ENCODE assay signal across 19 mouse cellular contexts in the genomic region with DNA sequence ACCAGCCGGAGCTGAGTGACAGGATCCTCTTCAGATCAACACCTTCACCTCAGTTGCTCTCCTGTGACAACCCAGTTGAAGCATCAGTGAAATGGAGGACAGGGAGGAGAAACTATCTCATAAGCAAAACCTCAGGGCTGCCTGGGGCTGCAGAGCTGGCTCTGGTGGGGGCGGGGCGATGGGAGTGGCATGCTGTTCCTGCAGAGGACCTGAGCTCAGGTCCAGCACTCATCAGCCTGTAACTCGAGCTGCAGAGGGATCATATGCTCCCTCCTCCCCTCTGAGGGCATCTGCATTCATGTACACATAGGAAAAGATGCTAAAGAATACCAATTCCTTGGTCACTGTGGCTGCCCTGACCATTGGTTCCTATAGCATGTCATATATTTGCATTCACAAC. TPM values are rescaled to one million over a fixed set of nuclear protein-coding genes. Genes with fewer than 3 reads are reported as not detected.
A peak's percentile ranks its signal among the peaks of the same experiment; 100 is the strongest.
DNase-seq lines count a peak whose midpoint lies in the region; ATAC-seq lines count a peak whose summit lies in the region.
"Had no signal": no experiment of that assay in that cellular context is flagged by ENCODE, and none has a peak within 500 bp of the region (broad histone marks: within the 10 kb centered on the region; RNA-seq: fewer than 3 reads in every experiment).

No protein-coding gene starts in this region.

- no peak overlapping the region for H3K27ac ChIP-seq in kidney, embryonic 15.5 days
- no peak overlapping the region for H3K27ac ChIP-seq in embryonic facial prominence, embryonic 10.5 days (replicated peaks)

- 28% methylated on average over 4 of the region's 4 CpGs for WGBS in kidney, embryonic 15.5 days
- WGBS in embryonic facial prominence, embryonic 10.5 days, result 26% methylated on average over 4 of the region's 4 CpGs

- H3K27me3 ChIP-seq in kidney, embryonic 15.5 days, result no peaks in the 10 kb centered on the region
- no peaks in the 10 kb centered on the region for H3K27me3 ChIP-seq in embryonic facial prominence, embryonic 10.5 days (replicated peaks; ENCODE audit: low read depth, poor library complexity, severe bottlenecking)
- H3K27me3 ChIP-seq: CH12.LX had no signal

- H3K4me2 ChIP-seq in kidney, embryonic 15.5 days, result no peak overlapping the region
- H3K4me2 ChIP-seq: liver, embryonic 11.5 days had no signal

- H3K36me3 ChIP-seq in kidney, embryonic 15.5 days, result no peaks in the 10 kb centered on the region
- H3K36me3 ChIP-seq in embryonic facial prominence, embryonic 10.5 days (replicated peaks), result no peaks in the 10 kb centered on the region

- ATAC-seq in kidney, embryonic 15.5 days (replicated peaks; ENCODE audit: low FRiP score), result peak; percentile 36; the same call in 1 of the 2 replicates
- ATAC-seq: forebrain, embryonic 16.5 days; inflammation-experienced regulatory T-cells, adult 6 months; midbrain, embryonic 16.5 days had no signal

- DNase-seq in cerebellum, adult 9-10 months, result peak; percentile 50
- no peak for DNase-seq in cerebellum, postnatal 4 days (ENCODE audit: low spot score in 2 of 2)
- no peak for DNase-seq in kidney, postnatal 10 days
- peak; percentile 6 for DNase-seq in 3134 (ENCODE audit: extremely low read depth, insufficient read length, low spot score)
- peak; percentile 58 for DNase-seq in embryonic facial prominence, embryonic 10.5 days (ENCODE audit: low spot score)
- no peak for DNase-seq in lung, postnatal 10 days
- DNase-seq in testis, postnatal 14 days (ENCODE audit: low spot score), result no peak
- DNase-seq: adrenal gland, adult 8-10 months; gastrocnemius, postnatal 36 days; kidney, adult 8-10 months; lung, adult 2 months; lung, postnatal 36 days; retina, postnatal 1 day had no signal

- H3K4me3 ChIP-seq in kidney, embryonic 15.5 days (replicated peaks), result no peak overlapping the region
- no peak overlapping the region for H3K4me3 ChIP-seq in embryonic facial prominence, embryonic 10.5 days

- peaks cover 7% of the 10 kb centered on the region for H3K4me1 ChIP-seq in kidney, embryonic 15.5 days
- peaks cover 10% of the 10 kb centered on the region for H3K4me1 ChIP-seq in embryonic facial prominence, embryonic 10.5 days

- no peak overlapping the region for H3K9ac ChIP-seq in kidney, embryonic 15.5 days

- no peaks in the 10 kb centered on the region for H3K9me3 ChIP-seq in kidney, embryonic 15.5 days (replicated peaks)
- H3K9me3 ChIP-seq in embryonic facial prominence, embryonic 10.5 days, result no peaks in the 10 kb centered on the region

RNA-seq across cellular contexts. Expression of a gene that starts 15.5 kb away (rescaled TPM):
- 73.7 and 75.2 TPM in 2 replicates for polyA plus RNA-seq in kidney, embryonic 15.5 days (2015; fragmentation: Nextera tagmentation; extraction: Ambion mirVana)
- 18.7 and 23.3 TPM in 2 replicates for polyA plus RNA-seq in embryonic facial prominence, embryonic 10.5 days (2016; fragmentation: Nextera tagmentation; extraction: Ambion mirVana)

Comparison
In these comparisons a context has a peak if more than half of its experiments do, and no peak if none do; other contexts are left out.
1. DNase-seq: peak in cerebellum, adult 9-10 months (single experiment), 3134 (single experiment) and embryonic facial prominence, embryonic 10.5 days (single experiment); none in cerebellum, postnatal 4 days (0 of 2), kidney, postnatal 10 days (single experiment), lung, postnatal 10 days (single experiment) and testis, postnatal 14 days (single experiment).